Mouse (Mus musculus): ENCODE measurements at regions not wholly inside any gene's neighbourhood (a gene's known extent, or its start where the extent isn't known, plus 50 kb on each side); places are given as distances from the start of the nearest gene placed in this dataset.

GRCm38 (mm10) chr1:128770786-128771185 lies 178.7 kb upstream of the Cxcr4 start:
- no peak for DNase-seq

- DNase-seq, result no peak
Observed at GRCm38 (mm10) chr1:128767991-128768390, 175.9 kb upstream of the Cxcr4 start.

- no peak for DNase-seq
Observed at GRCm38 (mm10) chr1:128767415-128767814, 175.3 kb upstream of the Cxcr4 start.

- no peak for DNase-seq
Observed at GRCm38 (mm10) chr1:128766894-128767268, 174.8 kb upstream of the Cxcr4 start.

GRCm38 (mm10) chr1:128766193-128766893 lies 174.2 kb upstream of the Cxcr4 start:
- DNase-seq, result no peak

- DNase-seq, result no peak
Observed at GRCm38 (mm10) chr1:128765626-128766025, 173.5 kb upstream of the Cxcr4 start.

GRCm38 (mm10) chr1:128765142-128765541 lies 173.0 kb upstream of the Cxcr4 start:
- DNase-seq, result no peak

- DNase-seq, result no peak
Observed at GRCm38 (mm10) chr1:128762854-128763253, 170.8 kb upstream of the Cxcr4 start.

- DNase-seq, result no peak
Observed at GRCm38 (mm10) chr1:128762076-128762475, 170.0 kb upstream of the Cxcr4 start.

- no peak for DNase-seq
Observed at GRCm38 (mm10) chr1:128758802-128759481, 166.8 kb upstream of the Cxcr4 start.

- no peak for DNase-seq
Observed at GRCm38 (mm10) chr1:128758294-128758801, 166.3 kb upstream of the Cxcr4 start.

GRCm38 (mm10) chr1:128753427-128754012 lies 161.4 kb upstream of the Cxcr4 start:
- no peak for DNase-seq

- DNase-seq, result no peak
Observed at GRCm38 (mm10) chr1:128749437-128749994, 157.4 kb upstream of the Cxcr4 start.

GRCm38 (mm10) chr1:128747196-128747790 lies 155.2 kb upstream of the Cxcr4 start:
- DNase-seq, result no peak

- DNase-seq, result no peak
Observed at GRCm38 (mm10) chr1:128746461-128747009, 154.4 kb upstream of the Cxcr4 start.

GRCm38 (mm10) chr1:128740616-128741015 lies 148.5 kb upstream of the Cxcr4 start:
- peak; percentile 14 for DNase-seq

GRCm38 (mm10) chr1:128738152-128738551 lies 146.1 kb upstream of the Cxcr4 start:
- DNase-seq, result no peak

GRCm38 (mm10) chr1:128734857-128735256 lies 142.8 kb upstream of the Cxcr4 start:
- no peak for DNase-seq

GRCm38 (mm10) chr1:128731445-128731844 lies 139.4 kb upstream of the Cxcr4 start:
- no peak for DNase-seq

GRCm38 (mm10) chr1:128724433-128725091 lies 132.5 kb upstream of the Cxcr4 start:
- DNase-seq, result no peak

GRCm38 (mm10) chr1:128723843-128724242 lies 131.8 kb upstream of the Cxcr4 start:
- DNase-seq, result no peak

GRCm38 (mm10) chr1:128722061-128722471 lies 130.0 kb upstream of the Cxcr4 start:
- DNase-seq, result peak; percentile 14
